Mouse (Mus musculus) megakaryocyte, adult 5-6 weeks (primary cell): ENCODE data around the gene Sub1. TPM values are rescaled to one million over a fixed set of nuclear protein-coding genes. Genes with fewer than 3 reads are reported as not detected.
A peak's percentile ranks its signal among the peaks of the same experiment; 100 is the strongest.

Experiments used
- ATAC-seq: 2 replicates; pipeline ENCODE4 v1.8.0; 2016; ENCODE audit warnings: mild to moderate bottlenecking, inconsistent platforms; ENCODE audit not compliant: poor library complexity, severe bottlenecking
- total RNA-seq, 2 experiments: library from RNA; stranded (forward) in 1 of 2; stranded (reverse) in 1 of 2; fragments of 153-499, 151-499 nt in 1 of 2; fragments of 221-1000, 200-1000 nt in 1 of 2; gene quantifications; 2 replicates each; pipeline versions ENCODE4 v1.2.3 to v1.2.4; 2015 to 2017

Sub1 gene
- total RNA-seq, 2 experiments from 2014 or later, result 700 to 748 TPM

- no peak for ATAC-seq
Measured at GRCm38 (mm10) chr15:12013532-12014196, 16.9 kb upstream of the Sub1 start.

- ATAC-seq, result peak; percentile 42
Measured at GRCm38 (mm10) chr15:12010602-12011044, 13.8 kb upstream of the Sub1 start.

GRCm38 (mm10) chr15:12009712-12010601 is 13.2 kb upstream of the Sub1 start:
- ATAC-seq, result peak; percentile 50

- ATAC-seq, result no peak
Measured at GRCm38 (mm10) chr15:12008894-12009293, 12.1 kb upstream of the Sub1 start.

GRCm38 (mm10) chr15:12007971-12008800 is 11.4 kb upstream of the Sub1 start:
- ATAC-seq, result peak; percentile 72

- ATAC-seq, result no peak
Measured at GRCm38 (mm10) chr15:12007421-12007820, 10.6 kb upstream of the Sub1 start.

GRCm38 (mm10) chr15:12006169-12006568 is 9.4 kb upstream of the Sub1 start:
- no peak for ATAC-seq

GRCm38 (mm10) chr15:11995815-11996201 is 975 bp downstream of the Sub1 start:
- ATAC-seq, result peak; percentile 93

- ATAC-seq, result peak; percentile 64
Measured at GRCm38 (mm10) chr15:11994921-11995814, 1.6 kb downstream of the Sub1 start.

GRCm38 (mm10) chr15:11994006-11994405 is 2.8 kb downstream of the Sub1 start:
- no peak for ATAC-seq

GRCm38 (mm10) chr15:11991552-11992113 is 5.2 kb downstream of the Sub1 start:
- no peak for ATAC-seq

- ATAC-seq, result no peak
Measured at GRCm38 (mm10) chr15:11988580-11988979, 8.2 kb downstream of the Sub1 start.

GRCm38 (mm10) chr15:11987892-11988291 is 8.9 kb downstream of the Sub1 start:
- no peak for ATAC-seq

GRCm38 (mm10) chr15:11981985-11982384 is 14.8 kb downstream of the Sub1 start:
- no peak for ATAC-seq

GRCm38 (mm10) chr15:11981501-11981900 is 15.3 kb downstream of the Sub1 start:
- no peak for ATAC-seq

- ATAC-seq, result no peak
Measured at GRCm38 (mm10) chr15:11978175-11978574, 18.6 kb downstream of the Sub1 start.

- no peak for ATAC-seq
Measured at GRCm38 (mm10) chr15:11977071-11977470, 19.7 kb downstream of the Sub1 start.

- ATAC-seq, result no peak
Measured at GRCm38 (mm10) chr15:11975836-11976235, 20.9 kb downstream of the Sub1 start.

- ATAC-seq, result peak; percentile 100
Measured at GRCm38 (mm10) chr15:11971854-11972420, 24.8 kb downstream of the Sub1 start.
